Mouse (Mus musculus): Measurements from ENCODE around the gene Ap5s1. TPM values are rescaled to one million over a fixed set of nuclear protein-coding genes. Genes with fewer than 3 reads are reported as not detected.
"Not testable (repeated sequence)": the region's sequence is repeated elsewhere in the genome, so short reads cannot be mapped to it uniquely, and the experiment has no call there.

The Ap5s1 gene
- polyA plus RNA-seq, 1 experiment from 2014 or later, result 22.0 TPM

- ATAC-seq, result peak; percentile 97
- under 1% methylated on average over 50 of the region's 50 CpGs for WGBS
These were observed 3.3 kb downstream of the Ap5s1 start for GRCm38 (mm10) chr2:131209969-131210792.

GRCm38 (mm10) chr2:131211026-131211615 lies 4.2 kb downstream of the Ap5s1 start:
- 55% methylated on average over 9 of the region's 9 CpGs for WGBS
- Histone ChIP-seq H3K4me3 (replicated peaks) (peak overlapping the region; percentile 59), H3K4me1 (replicated peaks) (peaks cover 19% of the 10 kb centered on the region), H3K36me3 (0 out of 2 replicates have a peak, but pooled peaks cover 6% of the 10 kb centered on the region), H3K9me3 (no peaks in the 10 kb centered on the region), H3K27me3 (replicated peaks) (no peaks in the 10 kb centered on the region), H3K4me2 (replicated peaks) (peak overlapping the region; percentile 68), H3K27ac (peak overlapping the region; percentile 95; the same call in 1 of the 2 replicates), H3K9ac (peak overlapping the region; percentile 71)
- no peak for ATAC-seq

More at GRCm38 (mm10) chr2:131209969-131210792, 3.3 kb downstream of the Ap5s1 start:
- Histone ChIP-seq H3K9ac (peak overlapping the region; percentile 71), H3K4me2 (replicated peaks) (peak overlapping the region; percentile 68), H3K36me3 (0 out of 2 replicates have a peak, but pooled peaks cover 6% of the 10 kb centered on the region), H3K4me1 (replicated peaks) (peaks cover 21% of the 10 kb centered on the region), H3K4me3 (replicated peaks) (peak overlapping the region; percentile 59), H3K27me3 (replicated peaks) (no peaks in the 10 kb centered on the region), H3K27ac (peak overlapping the region; percentile 95), H3K9me3 (no peaks in the 10 kb centered on the region)

GRCm38 (mm10) chr2:131213773-131214172 lies 6.9 kb downstream of the Ap5s1 start:
- 79% methylated on average over 7 of the region's 7 CpGs for WGBS
- no peak for ATAC-seq
- H3K27ac ChIP-seq, result 0 out of 2 replicates have a peak overlapping the region, but pooled peaks have one; percentile 32

GRCm38 (mm10) chr2:131215941-131216858 lies 9.3 kb downstream of the Ap5s1 start:
- H3K4me3 ChIP-seq (replicated peaks), result no peak overlapping the region
- no peak overlapping the region for H3K9ac ChIP-seq
- WGBS, result 76% methylated on average over 7 of the region's 7 CpGs
- no peaks in the 10 kb centered on the region for H3K27me3 ChIP-seq (replicated peaks)
- peaks cover 11% of the 10 kb centered on the region for H3K4me1 ChIP-seq (replicated peaks)
- no peak overlapping the region for H3K4me2 ChIP-seq (replicated peaks)
- H3K27ac ChIP-seq, result no peak overlapping the region
- ATAC-seq, result no peak
- no peaks in the 10 kb centered on the region for H3K9me3 ChIP-seq
- 0 out of 2 replicates have a peak, but pooled peaks cover 6% of the 10 kb centered on the region for H3K36me3 ChIP-seq

More at GRCm38 (mm10) chr2:131213773-131214172, 6.9 kb downstream of the Ap5s1 start:
- no peaks in the 10 kb centered on the region for H3K27me3 ChIP-seq (replicated peaks)
- no peak overlapping the region for H3K4me2 ChIP-seq (replicated peaks)
- H3K4me3 ChIP-seq (replicated peaks), result no peak overlapping the region
- H3K36me3 ChIP-seq, result 0 out of 2 replicates have a peak, but pooled peaks cover 6% of the 10 kb centered on the region
- no peaks in the 10 kb centered on the region for H3K9me3 ChIP-seq
- no peak overlapping the region for H3K9ac ChIP-seq
- peaks cover 21% of the 10 kb centered on the region for H3K4me1 ChIP-seq (replicated peaks)

- Histone ChIP-seq H3K4me1 (replicated peaks) (peaks cover 10% of the 10 kb centered on the region), H3K27me3 (replicated peaks) (no peaks in the 10 kb centered on the region), H3K36me3 (no peaks in the 10 kb centered on the region), H3K4me2 (replicated peaks) (no peak overlapping the region), H3K9me3 (no peaks in the 10 kb centered on the region), H3K4me3 (replicated peaks) (no peak overlapping the region), H3K9ac (no peak overlapping the region), H3K27ac (no peak overlapping the region)
- WGBS, result 73% methylated on average over 4 of the region's 4 CpGs
- no peak for ATAC-seq
These were observed 13.2 kb downstream of the Ap5s1 start for GRCm38 (mm10) chr2:131220030-131220429.

- Histone ChIP-seq H3K4me3 (replicated peaks) (no peak overlapping the region), H3K36me3 (no peaks in the 10 kb centered on the region), H3K9me3 (no peaks in the 10 kb centered on the region), H3K4me1 (replicated peaks) (peaks cover 8% of the 10 kb centered on the region), H3K4me2 (replicated peaks) (no peak overlapping the region), H3K27me3 (replicated peaks) (no peaks in the 10 kb centered on the region), H3K27ac (peak overlapping the region; percentile 59; the same call in 1 of the 2 replicates), H3K9ac (no peak overlapping the region)
- WGBS, result 50% methylated on average over 3 of the region's 3 CpGs
- ATAC-seq, result peak; percentile 79
These were observed 15.1 kb downstream of the Ap5s1 start for GRCm38 (mm10) chr2:131221853-131222515.

GRCm38 (mm10) chr2:131222562-131222961 lies 15.7 kb downstream of the Ap5s1 start:
- no peak overlapping the region for H3K4me3 ChIP-seq (replicated peaks)
- whole genome bisulfite sequencing, result 45% methylated on average over 5 of the region's 5 CpGs
- H3K9ac ChIP-seq, result no peak overlapping the region
- H3K9me3 ChIP-seq, result no peaks in the 10 kb centered on the region
- peak; percentile 46; the same call in 1 of the 2 replicates for ATAC-seq
- peaks cover 8% of the 10 kb centered on the region for H3K4me1 ChIP-seq (replicated peaks)
- no peaks in the 10 kb centered on the region for H3K27me3 ChIP-seq (replicated peaks)
- H3K27ac ChIP-seq, result no peak overlapping the region
- H3K36me3 ChIP-seq, result no peaks in the 10 kb centered on the region
- H3K4me2 ChIP-seq (replicated peaks), result no peak overlapping the region

- Histone ChIP-seq H3K27ac (no peak overlapping the region), H3K4me1 (replicated peaks) (peaks cover 8% of the 10 kb centered on the region), H3K4me3 (replicated peaks) (no peak overlapping the region), H3K4me2 (replicated peaks) (no peak overlapping the region), H3K9me3 (no peaks in the 10 kb centered on the region), H3K27me3 (replicated peaks) (no peaks in the 10 kb centered on the region), H3K9ac (no peak overlapping the region), H3K36me3 (no peaks in the 10 kb centered on the region)
- WGBS, result 69% methylated on average over 1 of the region's 1 CpGs
- ATAC-seq, result peak; percentile 52; the same call in 1 of the 2 replicates
These were observed 16.7 kb downstream of the Ap5s1 start for GRCm38 (mm10) chr2:131223569-131223968.

GRCm38 (mm10) chr2:131225178-131225577 lies 18.3 kb downstream of the Ap5s1 start:
- Histone ChIP-seq H3K4me1 (replicated peaks) (peaks cover 8% of the 10 kb centered on the region), H3K4me2 (replicated peaks) (no peak overlapping the region), H3K4me3 (replicated peaks) (no peak overlapping the region), H3K27ac (no peak overlapping the region), H3K36me3 (no peaks in the 10 kb centered on the region), H3K9me3 (no peaks in the 10 kb centered on the region), H3K9ac (no peak overlapping the region), H3K27me3 (replicated peaks) (no peaks in the 10 kb centered on the region)
- no peak for ATAC-seq
- WGBS, result 91% methylated on average over 6 of the region's 6 CpGs

GRCm38 (mm10) chr2:131226669-131227068 lies 19.8 kb downstream of the Ap5s1 start:
- not testable (repeated sequence) for H3K4me2 ChIP-seq (replicated peaks); H3K27ac ChIP-seq; H3K27me3 ChIP-seq (replicated peaks); ATAC-seq; H3K36me3 ChIP-seq; H3K4me1 ChIP-seq (replicated peaks); H3K9ac ChIP-seq; H3K9me3 ChIP-seq; H3K4me3 ChIP-seq (replicated peaks)
- 67% methylated on average over 2 of the region's 2 CpGs for WGBS

GRCm38 (mm10) chr2:131227243-131227642 lies 20.4 kb downstream of the Ap5s1 start:
- H3K4me1 ChIP-seq (replicated peaks), result peaks cover 8% of the 10 kb centered on the region
- no peak for ATAC-seq
- H3K27me3 ChIP-seq (replicated peaks), result no peaks in the 10 kb centered on the region
- H3K9me3 ChIP-seq, result no peaks in the 10 kb centered on the region
- no peak overlapping the region for H3K27ac ChIP-seq
- no peaks in the 10 kb centered on the region for H3K36me3 ChIP-seq
- 89% methylated on average over 3 of the region's 3 CpGs for WGBS
- no peak overlapping the region for H3K9ac ChIP-seq
- H3K4me2 ChIP-seq (replicated peaks), result no peak overlapping the region
- H3K4me3 ChIP-seq (replicated peaks), result no peak overlapping the region
